Mouse (Mus musculus) heart, adult 2 months (tissue): Measurements from ENCODE around the gene Slc43a1. TPM values are rescaled to one million over a fixed set of nuclear protein-coding genes. Genes with fewer than 3 reads are reported as not detected.

Experiments
- DNase-seq, 2 experiments: peaks; one replicate each; pipeline ENCODE4 v3.0.0; 2021
- H3K27ac ChIP-seq: fragments of 200-600 bp; 2 replicates; pipeline ENCODE4 v1.8.1; 2022
- H3K27me3 ChIP-seq: fragments of 200-500 bp; 2 replicates; pipeline ENCODE4 v1.6.1; 2012; ENCODE audit warnings: mild to moderate bottlenecking, low read length, inconsistent platforms, mixed read lengths; ENCODE audit not compliant: control insufficient read depth, insufficient read depth
- H3K36me3 ChIP-seq: fragments of 200-500 bp; 2 replicates; pipeline ENCODE4 v1.6.1; 2012; ENCODE audit warnings: low read length, inconsistent platforms; ENCODE audit not compliant: control insufficient read depth, insufficient read depth
- H3K4me1 ChIP-seq: fragments of 200-500 bp; 2 replicates; pipeline ENCODE4 v1.6.1; 2011; ENCODE audit warnings: low read length; ENCODE audit not compliant: control insufficient read depth, insufficient read depth
- H3K4me3 ChIP-seq: fragments of 200-600 bp; 2 replicates; pipeline ENCODE4 v1.8.1; 2022
- H3K79me2 ChIP-seq: fragments of 200-500 bp; replicated peaks from 2 replicates; pipeline ENCODE4 v1.6.1; 2012; ENCODE audit warnings: mild to moderate bottlenecking, inconsistent platforms, low read length, moderate library complexity, mixed read lengths; ENCODE audit not compliant: control insufficient read depth, insufficient read depth
- H3K9ac ChIP-seq: fragments of 200-500 bp; 2 replicates; pipeline ENCODE4 v1.6.1; 2012; ENCODE audit warnings: low read depth, mild to moderate bottlenecking, control low read depth, inconsistent platforms, low read length, mixed read lengths
- CTCF ChIP-seq: fragments of 200-600 bp; IDR thresholded peaks from 2 replicates; pipeline ENCODE4 v1.8.1; 2022; ENCODE audit warnings: antibody characterized with exemption, mild to moderate bottlenecking, moderate library complexity
- EP300 ChIP-seq: fragments of 200-500 bp; IDR thresholded peaks from 2 replicates; pipeline ENCODE4 v1.6.1; 2011; ENCODE audit warnings: low read depth, low read length, control low read depth; ENCODE audit not compliant: insufficient read depth
- POLR2A ChIP-seq: fragments of 200-500 bp; IDR thresholded peaks from 2 replicates; pipeline ENCODE4 v1.6.1; 2011; ENCODE audit warnings: mild to moderate bottlenecking, low read depth, low read length, control low read depth; ENCODE audit not compliant: insufficient read depth
- WGBS: fragments of 180-500 bp; shearing (Covaris S2); methylation state at CpG from one replicate; pipeline ENCODE4 v1.1.7; 2018; 5-methylcytosine and 5-hydroxymethylcytosine counted together
- intact Hi-C: fragments of 180-260 bp; cut with DNase I; formaldehyde crosslinking; loops from one replicate; pipeline ENCODE4 v1.15.1; 2025
- polyA plus RNA-seq: library from polyadenylated mRNA; depleted of rRNA; stranded (reverse); fragments of >200 nt; gene quantifications from 2 replicates; pipeline ENCODE4 v1.2.3, GENCODE M21; 2012
- total RNA-seq, 2 experiments: library from RNA; stranded (reverse); gene quantifications; 2 replicates each; pipeline ENCODE4 v1.2.3; 2021

The Slc43a1 gene
- total and polyA plus RNA-seq, 3 experiments: 2.1 to 3.7 (median 2.3) TPM

GRCm38 (mm10) chr2:84822552-84822951, 16.1 kb upstream of the Slc43a1 start, which contains the start of gene Smtnl1:
Smtnl1 (minus strand) TSS chr2:84822652.
- Histone ChIP-seq H3K4me3 (no peak within 1 kb of the TSS), H3K79me2 (no peaks in the 10 kb centered on the region), H3K36me3 (no peaks in the 10 kb centered on the region), H3K4me1 (peaks cover 4% of the 10 kb centered on the region), H3K27ac (no peak within 1 kb of the TSS), H3K27me3 (no peaks in the 10 kb centered on the region), H3K9ac (no peak within 1 kb of the TSS)
- intact Hi-C loops: no loop called here
- 52% methylated on average over 13 of the region's 13 CpGs for WGBS
- DNase-seq: no peak
- TF ChIP-seq POLR2A (no peak), EP300 (no peak), CTCF (no peak)

GRCm38 (mm10) chr2:84823237-84823636, 15.4 kb upstream of the Slc43a1 start:
- TF ChIP-seq CTCF: no peak
- TF ChIP-seq POLR2A: no peak
- no peak for TF ChIP-seq EP300
- intact Hi-C loops: no loop called here
- Histone ChIP-seq H3K79me2 (no peaks in the 10 kb centered on the region), H3K27ac (no peak overlapping the region), H3K4me3 (no peak overlapping the region), H3K9ac (no peak overlapping the region), H3K36me3 (no peaks in the 10 kb centered on the region), H3K27me3 (no peaks in the 10 kb centered on the region), H3K4me1 (peaks cover 4% of the 10 kb centered on the region)
- 17% methylated on average over 2 of the region's 2 CpGs for WGBS
- no peak for DNase-seq

GRCm38 (mm10) chr2:84826488-84827282, 12.0 kb upstream of the Slc43a1 start, which contains the start of gene Timm10:
Timm10 (plus strand) TSS chr2:84826997.
- no peaks in the 10 kb centered on the region for H3K79me2 ChIP-seq
- peak within 1 kb of the TSS; percentile 70 for H3K4me3 ChIP-seq
- peak within 1 kb of the TSS; percentile 68 for H3K27ac ChIP-seq
- H3K4me1 ChIP-seq: peaks cover 2% of the 10 kb centered on the region
- no peaks in the 10 kb centered on the region for H3K36me3 ChIP-seq
- peak; percentile 61 for TF ChIP-seq POLR2A
- TF ChIP-seq CTCF: no peak
- peak; percentile 50; the same call in 1 of the 2 replicates for TF ChIP-seq EP300
- peak; percentile 80 to 90 for DNase-seq
- peak within 1 kb of the TSS; percentile 71 for H3K9ac ChIP-seq
- WGBS: under 1% methylated on average over 34 of the region's 34 CpGs
- intact Hi-C loops: no loop called here
- no peaks in the 10 kb centered on the region for H3K27me3 ChIP-seq

- no peak for TF ChIP-seq EP300
- 0 out of 2 replicates have a peak, but pooled peaks have one; percentile 48 for TF ChIP-seq POLR2A
- intact Hi-C loops: no loop called here
- DNase-seq: peak; percentile 25 to 33
- under 1% methylated on average over 29 of the region's 29 CpGs for WGBS
- peaks cover 3% of the 10 kb centered on the region for H3K4me1 ChIP-seq
- H3K36me3 ChIP-seq: no peaks in the 10 kb centered on the region
- H3K27me3 ChIP-seq: no peaks in the 10 kb centered on the region
- H3K4me3 ChIP-seq: peak overlapping the region; percentile 70
- H3K27ac ChIP-seq: peak overlapping the region; percentile 68
- H3K79me2 ChIP-seq: no peaks in the 10 kb centered on the region
- peak overlapping the region; percentile 71 for H3K9ac ChIP-seq
These were observed 11.2 kb upstream of the Slc43a1 start for GRCm38 (mm10) chr2:84827283-84827920.

GRCm38 (mm10) chr2:84831666-84832391, 6.8 kb upstream of the Slc43a1 start:
- Histone ChIP-seq H3K9ac (peak overlapping the region; percentile 40), H3K27me3 (no peaks in the 10 kb centered on the region), H3K27ac (peak overlapping the region; percentile 29), H3K4me3 (no peak overlapping the region), H3K79me2 (no peaks in the 10 kb centered on the region), H3K36me3 (no peaks in the 10 kb centered on the region), H3K4me1 (peaks cover 2% of the 10 kb centered on the region)
- intact Hi-C loops: loop anchor here (1.0 to 5.0 kb wide), 4 partner anchors 23 to 177 kb away; no protein-coding TSS in a partner anchor
- 27% methylated on average over 10 of the region's 10 CpGs for WGBS
- TF ChIP-seq POLR2A: no peak; the same call in 1 of the 2 replicates
- peak; percentile 96; the same call in 1 of the 2 replicates for TF ChIP-seq CTCF
- peak; percentile 76; the same call in 1 of the 2 replicates for TF ChIP-seq EP300
- DNase-seq: peak; percentile 80 to 85
